Mouse (Mus musculus): ENCODE measurements at regions not wholly inside any gene's neighbourhood (a gene's known extent, or its start where the extent isn't known, plus 50 kb on each side); places are given as distances from the start of the nearest gene placed in this dataset.

DNA sequence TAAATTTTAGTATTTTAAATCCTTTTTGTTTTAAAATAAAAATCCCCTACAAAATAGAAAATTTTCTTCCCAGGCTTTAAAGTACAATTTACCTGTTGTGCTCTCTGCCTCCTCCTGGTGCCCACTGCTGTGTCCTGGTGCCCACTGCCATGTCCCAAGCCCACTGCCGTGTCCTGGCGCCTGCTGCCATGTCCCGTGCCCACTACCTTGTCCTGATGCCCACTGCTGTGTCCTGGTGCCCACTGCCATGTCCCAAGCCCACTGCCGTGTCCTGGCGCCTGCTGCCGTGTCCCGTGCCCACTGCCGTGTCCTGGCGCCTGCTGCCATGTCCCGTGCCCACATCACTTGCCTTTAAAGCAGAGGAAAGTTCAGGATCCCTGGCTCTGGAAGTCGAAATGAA lies 98.6 kb upstream of the Dazl start:
- DNase-seq: no peak
- 44% methylated on average over 11 of the region's 11 CpGs for WGBS

GRCm38 (mm10) chr17:50392428-50392827 lies 99.0 kb upstream of the Dazl start:
- 88% methylated on average over 6 of the region's 6 CpGs for WGBS
- DNase-seq: no peak
- no peak overlapping the region for H3K4me3 ChIP-seq (replicated peaks; ENCODE audit: insufficient read depth, low read depth, low read length)
- H3K4me1 ChIP-seq (ENCODE audit: control insufficient read depth, insufficient read depth, low read length): no peaks in the 10 kb centered on the region
- TF ChIP-seq POLR2A (IDR thresholded peaks at IDR 0.05; ENCODE audit: borderline replicate concordance, insufficient read depth, low read length): no peak
- TF ChIP-seq CTCF (IDR thresholded peaks at IDR 0.05; ENCODE audit: borderline replicate concordance, insufficient read depth, low read depth, low read length): no peak
- H3K27ac ChIP-seq (ENCODE audit: insufficient read depth, low read length): no peak overlapping the region
- no peaks in the 10 kb centered on the region for H3K27me3 ChIP-seq (ENCODE audit: control insufficient read depth, insufficient read depth, low read length)

More for the DNA sequence above, 98.6 kb upstream of the Dazl start:
- Histone ChIP-seq H3K4me1 (ENCODE audit: control insufficient read depth, insufficient read depth, low read length) (no peaks in the 10 kb centered on the region), H3K4me3 (replicated peaks; ENCODE audit: insufficient read depth, low read depth, low read length) (no peak overlapping the region), H3K27me3 (ENCODE audit: control insufficient read depth, insufficient read depth, low read length) (no peaks in the 10 kb centered on the region), H3K27ac (ENCODE audit: insufficient read depth, low read length) (no peak overlapping the region)
- TF ChIP-seq POLR2A (IDR thresholded peaks at IDR 0.05; ENCODE audit: borderline replicate concordance, insufficient read depth, low read length): no peak

GRCm38 (mm10) chr17:50392966-50393365 lies 99.5 kb upstream of the Dazl start:
- no peaks in the 10 kb centered on the region for H3K4me1 ChIP-seq (ENCODE audit: control insufficient read depth, insufficient read depth, low read length)
- TF ChIP-seq POLR2A (IDR thresholded peaks at IDR 0.05; ENCODE audit: borderline replicate concordance, insufficient read depth, low read length) (no peak), CTCF (IDR thresholded peaks at IDR 0.05; ENCODE audit: borderline replicate concordance, insufficient read depth, low read depth, low read length) (no peak)
- DNase-seq: no peak
- H3K27me3 ChIP-seq (ENCODE audit: control insufficient read depth, insufficient read depth, low read length): no peaks in the 10 kb centered on the region
- H3K4me3 ChIP-seq (replicated peaks; ENCODE audit: insufficient read depth, low read depth, low read length): no peak overlapping the region
- 76% methylated on average over 2 of the region's 2 CpGs for WGBS
- no peak overlapping the region for H3K27ac ChIP-seq (ENCODE audit: insufficient read depth, low read length)

DNA sequence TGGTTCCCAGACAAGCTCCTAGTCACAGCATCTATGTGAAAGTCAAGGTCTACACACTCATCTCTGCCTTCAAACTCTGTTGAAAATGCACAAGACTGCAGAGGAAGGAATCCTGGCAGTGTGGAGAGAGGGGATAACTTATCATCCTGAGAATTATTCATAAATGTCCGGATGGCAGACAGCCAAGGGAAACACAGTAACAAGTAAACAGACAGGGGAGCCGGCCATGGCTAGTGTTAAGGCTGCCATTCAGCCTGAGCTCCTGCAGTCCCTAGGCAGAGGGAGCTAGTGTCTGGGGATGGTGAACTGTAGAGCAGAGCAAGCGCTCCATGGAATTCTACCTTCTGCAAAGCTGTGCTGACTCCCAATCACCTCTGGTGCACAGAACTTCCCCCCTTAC lies 100.3 kb upstream of the Dazl start:
- Histone ChIP-seq H3K27me3 (ENCODE audit: control insufficient read depth, insufficient read depth, low read length) (no peaks in the 10 kb centered on the region), H3K27ac (ENCODE audit: insufficient read depth, low read length) (no peak overlapping the region), H3K4me3 (replicated peaks; ENCODE audit: insufficient read depth, low read depth, low read length) (no peak overlapping the region), H3K4me1 (ENCODE audit: control insufficient read depth, insufficient read depth, low read length) (no peaks in the 10 kb centered on the region)
- WGBS: 67% methylated on average over 3 of the region's 3 CpGs
- TF ChIP-seq CTCF (IDR thresholded peaks at IDR 0.05; ENCODE audit: borderline replicate concordance, insufficient read depth, low read depth, low read length): no peak
- TF ChIP-seq POLR2A (IDR thresholded peaks at IDR 0.05; ENCODE audit: borderline replicate concordance, insufficient read depth, low read length): no peak
- DNase-seq: no peak

GRCm38 (mm10) chr17:50394801-50395200 lies 101.4 kb upstream of the Dazl start:
- no peaks in the 10 kb centered on the region for H3K27me3 ChIP-seq (ENCODE audit: control insufficient read depth, insufficient read depth, low read length)
- H3K27ac ChIP-seq (ENCODE audit: insufficient read depth, low read length): no peak overlapping the region
- WGBS: 92% methylated on average over 1 of the region's 1 CpGs
- no peak for DNase-seq
- no peak for TF ChIP-seq CTCF (IDR thresholded peaks at IDR 0.05; ENCODE audit: borderline replicate concordance, insufficient read depth, low read depth, low read length)
- TF ChIP-seq POLR2A (IDR thresholded peaks at IDR 0.05; ENCODE audit: borderline replicate concordance, insufficient read depth, low read length): no peak
- no peaks in the 10 kb centered on the region for H3K4me1 ChIP-seq (ENCODE audit: control insufficient read depth, insufficient read depth, low read length)
- no peak overlapping the region for H3K4me3 ChIP-seq (replicated peaks; ENCODE audit: insufficient read depth, low read depth, low read length)

- 96% methylated on average over 11 of the region's 11 CpGs for WGBS
- H3K4me3 ChIP-seq (replicated peaks; ENCODE audit: insufficient read depth, low read depth, low read length): no peak overlapping the region
- H3K27ac ChIP-seq (ENCODE audit: insufficient read depth, low read length): no peak overlapping the region
- H3K4me1 ChIP-seq (ENCODE audit: control insufficient read depth, insufficient read depth, low read length): no peaks in the 10 kb centered on the region
- TF ChIP-seq CTCF (IDR thresholded peaks at IDR 0.05; ENCODE audit: borderline replicate concordance, insufficient read depth, low read depth, low read length) (no peak), POLR2A (IDR thresholded peaks at IDR 0.05; ENCODE audit: borderline replicate concordance, insufficient read depth, low read length) (no peak)
- DNase-seq: no peak
- H3K27me3 ChIP-seq (ENCODE audit: control insufficient read depth, insufficient read depth, low read length): no peaks in the 10 kb centered on the region
These were observed 102.2 kb upstream of the Dazl start for GRCm38 (mm10) chr17:50395669-50396068.

DNA sequence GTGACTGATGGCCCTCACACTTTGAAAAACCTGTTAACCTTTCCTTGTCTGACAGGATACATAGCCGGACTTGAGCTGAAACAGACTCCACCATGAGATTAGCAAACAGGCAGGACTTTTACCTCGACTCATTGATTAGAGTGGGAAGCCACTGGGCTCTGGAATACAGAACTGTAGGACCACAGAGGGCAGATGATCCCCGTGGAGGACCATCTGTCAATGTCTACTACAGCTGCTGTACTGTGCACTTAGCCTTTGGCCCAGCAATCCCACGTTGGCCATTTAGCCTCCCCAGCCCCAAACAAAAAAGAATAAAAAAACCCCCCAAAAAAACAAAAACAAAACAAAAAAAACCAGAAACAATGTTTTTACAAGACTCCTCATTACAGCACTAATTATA lies 103.9 kb upstream of the Dazl start:
- TF ChIP-seq CTCF (IDR thresholded peaks at IDR 0.05; ENCODE audit: borderline replicate concordance, insufficient read depth, low read depth, low read length): no peak
- TF ChIP-seq POLR2A (IDR thresholded peaks at IDR 0.05; ENCODE audit: borderline replicate concordance, insufficient read depth, low read length): no peak
- no peaks in the 10 kb centered on the region for H3K4me1 ChIP-seq (ENCODE audit: control insufficient read depth, insufficient read depth, low read length)
- WGBS: 25% methylated on average over 4 of the region's 4 CpGs
- no peaks in the 10 kb centered on the region for H3K27me3 ChIP-seq (ENCODE audit: control insufficient read depth, insufficient read depth, low read length)
- H3K27ac ChIP-seq (ENCODE audit: insufficient read depth, low read length): no peak overlapping the region
- H3K4me3 ChIP-seq (replicated peaks; ENCODE audit: insufficient read depth, low read depth, low read length): no peak overlapping the region
- peak in 1 of 2 experiments; percentile 23 for DNase-seq

DNA sequence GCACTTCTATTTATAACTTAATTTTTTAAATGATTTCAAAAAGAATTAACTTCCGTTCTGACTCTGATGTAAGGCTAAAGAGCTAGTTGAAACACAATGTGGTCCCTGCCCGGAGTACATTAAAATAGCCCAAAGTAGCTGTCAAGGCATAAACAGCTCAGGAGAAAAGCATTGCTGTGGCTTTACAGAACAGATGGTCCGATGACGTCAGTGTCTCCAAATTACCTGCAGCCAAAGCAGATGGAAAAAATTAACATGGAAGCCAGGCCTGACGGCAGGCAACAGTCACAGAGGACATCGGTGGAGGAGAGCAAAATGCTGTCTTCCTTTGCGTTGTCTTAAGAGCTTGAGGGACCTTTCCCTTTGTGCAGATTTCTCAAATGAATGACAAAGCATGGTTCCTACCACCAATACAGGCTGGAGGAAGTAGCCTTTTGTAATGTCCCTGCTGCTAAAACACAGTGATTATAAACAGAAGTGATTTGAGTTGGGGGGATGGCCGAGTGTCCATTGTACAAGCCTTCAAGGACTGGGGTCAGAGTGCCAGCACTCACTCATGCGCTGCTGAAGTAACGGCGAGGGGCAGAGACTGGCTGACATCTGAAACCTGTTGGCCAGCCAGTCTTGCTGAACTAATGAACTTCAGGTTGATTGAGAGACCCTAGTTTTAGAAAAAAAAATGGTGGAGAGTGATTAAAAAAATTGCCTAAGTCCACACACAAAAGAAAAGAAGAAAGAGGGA lies 101.8 kb upstream of the Plcl2 start:
- Histone ChIP-seq H3K4me3 (replicated peaks; ENCODE audit: insufficient read depth, low read depth, low read length) (no peak overlapping the region), H3K27me3 (ENCODE audit: control insufficient read depth, insufficient read depth, low read length) (no peaks in the 10 kb centered on the region), H3K27ac (ENCODE audit: insufficient read depth, low read length) (peak overlapping the region; percentile 99), H3K4me1 (ENCODE audit: control insufficient read depth, insufficient read depth, low read length) (peaks cover 21% of the 10 kb centered on the region; the same call in 1 of the 2 replicates)
- no peak for TF ChIP-seq CTCF (IDR thresholded peaks at IDR 0.05; ENCODE audit: borderline replicate concordance, insufficient read depth, low read depth, low read length)
- peak; percentile 32; the same call in 1 of the 2 replicates for TF ChIP-seq POLR2A (IDR thresholded peaks at IDR 0.05; ENCODE audit: borderline replicate concordance, insufficient read depth, low read length)
- peak; percentile 87 to 98 for DNase-seq
- 12% methylated on average over 11 of the region's 11 CpGs for WGBS
